Mouse (Mus musculus) embryonic facial prominence, embryonic 10.5 days (tissue): Measurements from ENCODE around the gene Lrg1. TPM values are rescaled to one million over a fixed set of nuclear protein-coding genes. Genes with fewer than 3 reads are reported as not detected.
A peak's percentile ranks its signal among the peaks of the same experiment; 100 is the strongest.

Experiments used
- DNase-seq: peaks from one replicate; pipeline ENCODE4 v3.0.0-alpha.2; 2017; ENCODE audit warnings: low spot score
- H3K27ac ChIP-seq: fragments of 300-500 bp; sonication (generic); replicated peaks from 2 replicates; pipeline ENCODE4 v1.5.1; 2016; ENCODE audit warnings: mild to moderate bottlenecking
- H3K27me3 ChIP-seq: fragments of 300-500 bp; sonication (generic); replicated peaks from 2 replicates; pipeline ENCODE4 v1.6.1; 2016; ENCODE audit warnings: low read depth, mild to moderate bottlenecking; ENCODE audit not compliant: poor library complexity, severe bottlenecking
- H3K36me3 ChIP-seq: fragments of 300-500 bp; sonication (generic); replicated peaks from 2 replicates; pipeline ENCODE4 v1.6.1; 2016; ENCODE audit warnings: mild to moderate bottlenecking, moderate library complexity
- H3K4me1 ChIP-seq: fragments of 300-500 bp; sonication (generic); 2 replicates; pipeline ENCODE4 v1.6.1; 2016
- H3K4me3 ChIP-seq: fragments of 300-500 bp; sonication (generic); 2 replicates; pipeline ENCODE4 v1.5.1; 2016; ENCODE audit warnings: mild to moderate bottlenecking, moderate library complexity
- H3K9me3 ChIP-seq: fragments of 300-500 bp; sonication (generic); 2 replicates; pipeline ENCODE4 v1.6.1; 2016; ENCODE audit warnings: mild to moderate bottlenecking
- WGBS: fragments of 180-500 bp; shearing (Covaris S2); methylation state at CpG from one replicate; pipeline ENCODE4 v1.1.7; 2016; 5-methylcytosine and 5-hydroxymethylcytosine counted together
- polyA plus RNA-seq: library from polyadenylated mRNA; unstranded; fragments of >200 nt; fragmentation: Nextera tagmentation; extraction: Ambion mirVana; gene quantifications from 2 replicates; pipeline ENCODE4 v1.2.1, GENCODE M21; 2016

Lrg1 gene
- 0.10 TPM in 1 of 2 replicates, not detected in the other for polyA plus RNA-seq

GRCm38 (mm10) chr17:56121826-56122225, at the start of gene Lrg1:
TSS of gene Lrg1 (minus strand) at chr17:56122001.
- Histone ChIP-seq H3K36me3 (no peaks in the 10 kb centered on the region), H3K27me3 (peaks cover 93% of the 10 kb centered on the region), H3K4me1 (peaks cover 32% of the 10 kb centered on the region), H3K9me3 (peaks cover 16% of the 10 kb centered on the region), H3K27ac (no peak within 1 kb of the TSS), H3K4me3 (no peak within 1 kb of the TSS)
- WGBS: 64% methylated on average over 2 of the region's 2 CpGs
- no peak for DNase-seq

- H3K4me1 ChIP-seq: peaks cover 21% of the 10 kb centered on the region
- peaks cover 38% of the 10 kb centered on the region for H3K36me3 ChIP-seq
- 90% methylated on average over 9 of the region's 9 CpGs for WGBS
- H3K9me3 ChIP-seq: no peaks in the 10 kb centered on the region
- no peak for DNase-seq
- no peaks in the 10 kb centered on the region for H3K27me3 ChIP-seq
- peak overlapping the region; percentile 41; the same call in 1 of the 2 replicates for H3K27ac ChIP-seq
- no peak overlapping the region for H3K4me3 ChIP-seq
These were observed 49.7 kb upstream of the Lrg1 start for GRCm38 (mm10) chr17:56171456-56171855.

GRCm38 (mm10) chr17:56170636-56171035, 48.8 kb upstream of the Lrg1 start:
- DNase-seq: peak; percentile 53
- Histone ChIP-seq H3K27ac (peak overlapping the region; percentile 83), H3K36me3 (peaks cover 30% of the 10 kb centered on the region), H3K4me1 (peaks cover 25% of the 10 kb centered on the region), H3K27me3 (no peaks in the 10 kb centered on the region), H3K4me3 (0 out of 2 replicates have a peak overlapping the region, but pooled peaks have one; percentile 4), H3K9me3 (no peaks in the 10 kb centered on the region)
- WGBS: 17% methylated on average over 10 of the region's 10 CpGs

DNA sequence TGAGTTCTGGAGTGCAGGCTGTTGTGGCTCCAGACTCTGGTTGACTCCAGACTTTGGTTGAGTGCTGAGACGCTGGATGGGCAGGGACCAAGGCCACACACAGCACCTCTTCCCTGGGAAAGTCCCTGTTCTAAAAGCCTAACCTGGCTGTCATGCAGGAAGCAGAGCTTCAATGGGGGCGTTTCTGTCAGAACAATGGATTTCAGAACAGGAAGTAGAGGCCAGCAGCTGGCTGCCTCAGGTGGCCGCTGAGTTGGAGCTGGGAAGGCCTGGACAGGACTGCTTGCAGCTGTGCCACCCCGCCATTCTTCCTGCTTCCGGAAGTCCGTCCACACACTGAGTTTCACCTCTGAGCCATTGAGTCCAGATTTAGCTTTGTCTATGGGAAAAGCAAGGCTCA, 48.0 kb upstream of the Lrg1 start:
- no peaks in the 10 kb centered on the region for H3K27me3 ChIP-seq
- 52% methylated on average over 6 of the region's 6 CpGs for WGBS
- H3K27ac ChIP-seq: peak overlapping the region; percentile 83
- peaks cover 26% of the 10 kb centered on the region for H3K4me1 ChIP-seq
- 0 out of 2 replicates have a peak overlapping the region, but pooled peaks have one; percentile 11 for H3K4me3 ChIP-seq
- peaks cover 22% of the 10 kb centered on the region for H3K36me3 ChIP-seq
- DNase-seq: peak; percentile 41
- H3K9me3 ChIP-seq: no peaks in the 10 kb centered on the region

GRCm38 (mm10) chr17:56165671-56166070, 43.9 kb upstream of the Lrg1 start:
- no peak for DNase-seq
- no peaks in the 10 kb centered on the region for H3K9me3 ChIP-seq
- H3K4me3 ChIP-seq: no peak overlapping the region
- peaks cover 11% of the 10 kb centered on the region for H3K27me3 ChIP-seq
- 73% methylated on average over 11 of the region's 11 CpGs for WGBS
- peaks cover 39% of the 10 kb centered on the region for H3K4me1 ChIP-seq
- H3K27ac ChIP-seq: no peak overlapping the region
- H3K36me3 ChIP-seq: no peaks in the 10 kb centered on the region

DNA sequence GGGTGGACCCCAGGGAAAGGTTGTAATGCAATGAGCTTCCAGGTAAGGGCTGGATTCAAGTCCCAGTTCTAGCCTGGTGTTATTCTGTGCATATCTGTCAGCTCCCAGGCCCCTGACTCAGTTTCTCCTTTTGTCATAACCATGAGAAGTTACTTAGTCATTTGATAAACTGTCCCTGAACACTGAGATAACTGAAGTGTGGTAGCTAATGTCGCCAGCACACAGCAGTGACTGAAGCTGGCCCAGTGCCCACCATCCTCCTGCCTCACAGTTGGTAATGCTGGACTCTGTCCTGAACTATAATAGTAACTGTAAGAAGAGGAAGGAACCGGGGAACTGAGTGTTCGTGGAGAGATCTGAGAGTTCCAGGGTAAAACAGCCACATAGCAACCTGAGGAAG, 42.7 kb upstream of the Lrg1 start:
- H3K4me1 ChIP-seq: peaks cover 28% of the 10 kb centered on the region
- H3K27me3 ChIP-seq: peaks cover 16% of the 10 kb centered on the region
- no peak for DNase-seq
- 88% methylated on average over 3 of the region's 3 CpGs for WGBS
- H3K36me3 ChIP-seq: no peaks in the 10 kb centered on the region
- no peak overlapping the region for H3K4me3 ChIP-seq
- no peaks in the 10 kb centered on the region for H3K9me3 ChIP-seq
- H3K27ac ChIP-seq: no peak overlapping the region

DNA sequence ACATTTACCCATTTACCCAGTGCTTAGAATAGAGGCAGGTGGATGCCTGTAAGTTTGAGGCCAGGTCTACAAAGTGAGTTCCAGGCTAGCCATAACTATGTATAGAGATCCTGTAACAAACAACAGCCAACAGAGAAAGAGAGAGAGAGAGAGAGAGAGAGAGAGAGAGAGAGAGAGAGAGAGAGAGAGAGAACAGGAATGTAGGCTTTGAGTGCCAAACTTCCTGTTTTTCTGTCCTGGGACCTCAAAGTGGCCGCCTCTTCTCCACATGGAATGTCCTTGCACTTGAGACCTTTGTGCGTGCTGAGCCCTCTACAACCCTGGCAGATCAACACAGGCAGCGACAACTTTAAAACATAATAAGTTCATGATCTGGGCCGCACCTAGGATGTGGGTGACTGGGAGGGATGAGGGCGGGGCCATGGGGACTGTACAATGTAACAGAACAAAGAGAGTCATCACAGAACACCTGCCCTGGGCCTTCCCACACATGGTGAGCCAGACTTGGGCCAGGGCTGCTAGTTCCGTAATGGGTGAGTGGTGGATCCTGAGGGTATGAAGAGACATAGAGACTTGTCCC, 41.8 kb upstream of the Lrg1 start:
- H3K27me3 ChIP-seq: peaks cover 22% of the 10 kb centered on the region
- H3K36me3 ChIP-seq: no peaks in the 10 kb centered on the region
- peaks cover 32% of the 10 kb centered on the region for H3K4me1 ChIP-seq
- H3K27ac ChIP-seq: no peak overlapping the region
- 0 out of 2 replicates have a peak overlapping the region, but pooled peaks have one; percentile 62 for H3K4me3 ChIP-seq
- DNase-seq: no peak
- H3K9me3 ChIP-seq: no peaks in the 10 kb centered on the region
- 82% methylated on average over 6 of the region's 6 CpGs for WGBS

DNA sequence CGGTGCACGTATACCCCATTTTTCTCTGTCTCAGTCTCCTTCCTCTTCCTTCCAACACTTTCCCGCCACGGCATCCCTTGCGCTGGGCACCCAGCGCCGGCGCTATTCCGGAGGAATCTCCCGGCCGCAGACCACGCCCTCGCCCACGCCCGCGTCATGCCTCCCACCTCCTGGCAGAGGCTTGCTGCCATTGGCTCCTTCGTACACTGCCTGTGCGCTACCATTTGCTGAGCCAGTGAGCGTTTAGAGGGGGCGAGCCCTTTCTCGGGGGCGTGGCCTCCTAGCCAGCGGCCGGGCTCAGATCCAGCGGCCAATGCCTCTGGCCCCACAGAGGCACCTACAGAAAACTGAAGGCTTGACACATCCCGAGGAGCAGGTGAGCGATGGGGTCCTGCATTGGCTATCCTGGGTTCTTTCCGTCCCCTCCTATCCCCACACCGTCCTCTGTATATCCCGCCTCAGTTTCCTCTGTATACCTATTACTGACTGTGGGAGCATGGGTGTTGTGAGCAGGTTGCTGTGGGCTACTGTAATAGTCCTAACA, 40.5 kb upstream of the Lrg1 start, which contains the start of gene Tnfaip8l1:
Gene Tnfaip8l1, plus strand, starts transcription at position 247 of the 544 bp plus-strand sequence.
- DNase-seq: peak; percentile 97
- H3K4me1 ChIP-seq: peaks cover 32% of the 10 kb centered on the region
- peak within 1 kb of the TSS; percentile 76 for H3K27ac ChIP-seq
- no peaks in the 10 kb centered on the region for H3K9me3 ChIP-seq
- 1% methylated on average over 30 of the region's 30 CpGs for WGBS
- H3K27me3 ChIP-seq: peaks cover 35% of the 10 kb centered on the region
- peak within 1 kb of the TSS; percentile 62 for H3K4me3 ChIP-seq
- H3K36me3 ChIP-seq: no peaks in the 10 kb centered on the region

DNA sequence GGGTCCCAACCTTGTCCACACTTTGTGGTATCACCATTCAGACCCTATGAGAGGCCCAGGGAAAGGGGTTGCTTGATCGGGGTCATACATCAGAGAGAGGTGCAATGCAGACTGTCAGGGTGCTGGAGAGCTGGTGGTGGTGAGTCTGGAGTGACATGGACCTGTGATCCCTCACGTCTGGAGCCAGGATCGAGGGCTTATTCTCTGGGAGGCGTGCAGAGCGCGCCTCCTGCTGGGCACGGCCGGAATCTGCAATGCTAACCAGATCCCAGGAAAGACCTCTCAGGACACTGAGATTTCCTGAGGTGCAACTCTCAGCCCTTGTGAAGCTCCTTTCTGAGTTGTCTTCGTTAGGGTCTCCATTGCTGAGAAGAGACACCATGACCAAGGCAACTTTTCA, 37.9 kb upstream of the Lrg1 start:
- H3K4me1 ChIP-seq: peaks cover 29% of the 10 kb centered on the region
- DNase-seq: peak; percentile 83
- H3K27me3 ChIP-seq: peaks cover 60% of the 10 kb centered on the region
- no peak overlapping the region for H3K27ac ChIP-seq
- WGBS: 3% methylated on average over 9 of the region's 9 CpGs
- no peaks in the 10 kb centered on the region for H3K36me3 ChIP-seq
- no peak overlapping the region; the same call in 1 of the 2 replicates for H3K4me3 ChIP-seq
- H3K9me3 ChIP-seq: no peaks in the 10 kb centered on the region

- peaks cover 27% of the 10 kb centered on the region for H3K4me1 ChIP-seq
- H3K9me3 ChIP-seq: no peaks in the 10 kb centered on the region
- 51% methylated on average over 9 of the region's 9 CpGs for WGBS
- peaks cover 90% of the 10 kb centered on the region for H3K27me3 ChIP-seq
- DNase-seq: peak; percentile 61
- no peaks in the 10 kb centered on the region for H3K36me3 ChIP-seq
- H3K4me3 ChIP-seq: no peak overlapping the region
- H3K27ac ChIP-seq: no peak overlapping the region
These were observed 31.8 kb upstream of the Lrg1 start for GRCm38 (mm10) chr17:56153643-56154042.

DNA sequence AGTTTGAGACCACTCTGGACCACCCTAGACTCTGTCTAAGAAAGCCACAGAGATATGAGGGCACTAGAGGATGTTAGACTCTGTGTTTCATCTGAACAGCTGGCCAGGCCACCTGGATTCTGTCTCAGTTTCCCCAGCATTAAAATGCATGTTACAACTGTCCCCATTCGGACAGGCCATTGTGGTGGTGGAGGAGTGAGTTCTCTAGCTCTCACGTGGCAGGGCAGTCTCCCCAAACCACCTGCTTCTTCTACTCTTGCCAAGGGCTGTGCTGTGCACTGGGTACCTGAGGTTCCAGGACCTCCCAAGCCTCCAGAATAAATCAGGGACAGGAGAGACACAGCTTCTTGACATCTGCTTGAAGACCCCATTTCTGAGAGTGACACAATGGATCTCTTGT, 28.1 kb upstream of the Lrg1 start:
- no peaks in the 10 kb centered on the region for H3K36me3 ChIP-seq
- no peak overlapping the region for H3K27ac ChIP-seq
- no peaks in the 10 kb centered on the region for H3K9me3 ChIP-seq
- DNase-seq: no peak
- H3K4me3 ChIP-seq: no peak overlapping the region
- H3K4me1 ChIP-seq: peaks cover 35% of the 10 kb centered on the region
- 47% methylated on average over 2 of the region's 2 CpGs for WGBS
- H3K27me3 ChIP-seq: peaks cover 91% of the 10 kb centered on the region

- no peak overlapping the region for H3K27ac ChIP-seq
- peak overlapping the region; percentile 45 for H3K4me3 ChIP-seq
- H3K9me3 ChIP-seq: no peaks in the 10 kb centered on the region
- peaks cover 27% of the 10 kb centered on the region for H3K4me1 ChIP-seq
- 1% methylated on average over 30 of the region's 30 CpGs for WGBS
- H3K27me3 ChIP-seq: peaks cover 92% of the 10 kb centered on the region
- no peaks in the 10 kb centered on the region for H3K36me3 ChIP-seq
- DNase-seq: no peak
These were observed 27.2 kb upstream of the Lrg1 start for GRCm38 (mm10) chr17:56148790-56149618.
